Mouse (Mus musculus) megakaryocyte, adult 5-6 weeks (primary cell): ENCODE results near the gene Rrn3. TPM values are rescaled to one million over a fixed set of nuclear protein-coding genes. Genes with fewer than 3 reads are reported as not detected.
"Not testable (repeated sequence)": the region's sequence is repeated elsewhere in the genome, so short reads cannot be mapped to it uniquely, and the experiment has no call there.

ENCODE experiments used
- ATAC-seq: 2 replicates; pipeline ENCODE4 v1.8.0; 2016; ENCODE audit warnings: mild to moderate bottlenecking, inconsistent platforms; ENCODE audit not compliant: poor library complexity, severe bottlenecking
- total RNA-seq, 2 experiments: library from RNA; stranded (forward) in 1 of 2; stranded (reverse) in 1 of 2; fragments of 153-499, 151-499 nt in 1 of 2; fragments of 221-1000, 200-1000 nt in 1 of 2; gene quantifications; 2 replicates each; pipeline versions ENCODE4 v1.2.3 to v1.2.4; 2015 to 2017

Rrn3 gene
- total RNA-seq, 2 experiments from 2014 or later = 16.3 to 26.3 TPM

- ATAC-seq = no peak
These were observed 708 bp downstream of the Rrn3 start for GRCm38 (mm10) chr16:13781216-13781615.

- no peak for ATAC-seq
These were observed 5.4 kb downstream of the Rrn3 start for GRCm38 (mm10) chr16:13785932-13786331.

- ATAC-seq = not testable (repeated sequence)
These were observed 12.9 kb downstream of the Rrn3 start for GRCm38 (mm10) chr16:13793441-13793840.

DNA sequence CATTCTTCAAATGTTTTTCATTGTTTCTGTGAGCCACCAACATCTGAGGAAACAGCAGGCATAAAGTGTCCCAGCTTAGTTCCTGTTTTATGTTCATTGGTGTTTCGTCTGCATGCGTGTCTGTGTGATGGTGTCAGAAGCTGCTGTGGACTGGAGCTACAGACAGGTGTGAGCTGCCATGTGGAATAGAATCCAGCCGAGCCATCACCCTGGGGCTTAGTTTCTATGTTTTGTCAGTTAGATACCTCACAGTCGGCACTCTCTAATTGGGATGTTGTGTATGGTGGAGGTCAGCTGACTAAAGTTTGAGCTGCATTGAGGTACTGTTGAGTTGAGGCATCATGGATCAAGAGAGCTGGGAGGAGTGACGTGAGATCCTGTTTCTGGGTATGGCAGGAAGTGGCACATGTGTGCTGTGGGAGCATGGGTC is 16.3 kb downstream of the Rrn3 start:
- peak; percentile 77 for ATAC-seq

GRCm38 (mm10) chr16:13801231-13801630 is 20.7 kb downstream of the Rrn3 start:
- ATAC-seq = no peak

GRCm38 (mm10) chr16:13804666-13805065 is 24.2 kb downstream of the Rrn3 start:
- no peak for ATAC-seq

DNA sequence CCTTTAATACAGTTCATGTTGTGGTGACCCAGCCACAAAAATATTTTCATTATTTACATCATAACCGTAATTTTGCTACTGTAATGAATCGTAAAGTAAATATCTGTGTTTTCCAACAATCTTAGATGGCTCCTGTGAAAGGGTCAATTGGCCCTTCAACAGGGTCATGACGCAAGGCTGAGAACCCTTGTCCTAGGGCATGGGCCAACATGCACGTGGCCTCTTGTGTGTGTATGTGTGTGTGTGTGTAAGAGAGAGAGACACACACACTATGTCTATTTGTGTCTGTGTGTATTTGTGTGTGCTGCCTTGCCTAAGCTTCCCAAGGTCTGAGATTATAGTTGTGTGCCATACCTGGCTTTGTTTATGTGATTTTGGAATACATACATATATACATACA is 27.1 kb downstream of the Rrn3 start:
- ATAC-seq = no peak

DNA sequence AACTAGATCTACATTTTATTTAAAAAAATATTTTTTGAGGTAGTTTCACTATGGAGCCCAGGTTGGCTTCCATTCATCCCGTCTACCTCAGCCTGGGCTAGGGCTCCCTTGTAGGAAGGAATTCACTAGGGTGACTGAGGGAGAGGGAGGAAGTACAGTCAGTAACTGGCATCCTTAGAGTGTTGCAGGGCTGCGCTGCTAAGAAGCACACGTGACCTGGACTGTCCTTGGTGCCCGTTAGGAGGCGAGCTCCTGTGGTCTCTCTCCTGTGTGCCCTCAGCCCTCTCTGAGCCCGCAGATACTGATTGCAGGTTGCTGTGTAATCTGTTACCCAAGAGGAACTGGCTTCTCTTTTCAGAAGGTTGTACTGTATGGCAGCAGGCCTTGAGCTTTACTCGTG is 27.9 kb downstream of the Rrn3 start:
- peak; percentile 84 for ATAC-seq

DNA sequence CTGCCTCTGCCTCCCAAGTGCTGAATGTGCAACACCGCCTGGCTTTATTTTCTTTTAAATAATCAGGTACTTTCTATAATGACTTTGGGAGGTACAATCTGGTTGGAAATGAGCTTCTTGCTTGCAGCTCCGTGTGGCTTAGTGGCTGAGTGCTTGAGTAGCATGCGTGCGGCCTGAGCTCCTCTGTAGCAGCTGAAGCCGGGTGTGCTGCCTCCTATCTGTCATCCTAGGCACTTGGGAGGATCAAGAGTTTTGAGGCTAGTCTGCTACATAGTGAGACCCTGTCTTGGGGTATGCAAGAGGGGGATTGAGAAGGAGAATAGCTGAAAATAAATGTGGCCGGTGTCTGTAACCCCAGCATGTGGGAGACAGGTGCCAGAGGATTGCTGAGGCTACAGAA is 31.6 kb downstream of the Rrn3 start:
- ATAC-seq = no peak

GRCm38 (mm10) chr16:13813200-13813599 is 32.7 kb downstream of the Rrn3 start:
- ATAC-seq = no peak

- peak; percentile 92 for ATAC-seq
These were observed 38.3 kb downstream of the Rrn3 start, which contains the start of gene Ntan1 for GRCm38 (mm10) chr16:13818560-13819393. TSS of gene Ntan1 (plus strand) at chr16:13818845.

DNA sequence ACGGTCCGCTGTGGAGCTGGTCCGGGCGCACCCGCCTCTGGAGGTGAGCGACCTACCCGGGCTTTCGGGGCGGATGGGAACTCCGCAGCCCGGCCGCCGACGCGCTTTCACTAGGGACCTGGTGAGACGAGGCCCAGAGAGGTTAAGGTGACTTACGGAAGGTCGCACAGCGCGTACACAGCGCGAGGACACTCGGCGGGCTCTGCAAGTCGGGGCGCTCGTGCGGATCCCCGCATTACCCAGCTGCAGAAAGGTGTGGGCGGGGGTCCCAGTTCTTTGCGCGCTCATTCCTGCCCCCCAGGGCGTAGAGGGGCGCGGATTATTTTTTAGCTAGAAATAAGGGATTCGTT is 38.9 kb downstream of the Rrn3 start:
- no peak; the same call in 1 of the 2 replicates for ATAC-seq

- no peak for ATAC-seq
These were observed 39.4 kb downstream of the Rrn3 start for GRCm38 (mm10) chr16:13819806-13820500.

DNA sequence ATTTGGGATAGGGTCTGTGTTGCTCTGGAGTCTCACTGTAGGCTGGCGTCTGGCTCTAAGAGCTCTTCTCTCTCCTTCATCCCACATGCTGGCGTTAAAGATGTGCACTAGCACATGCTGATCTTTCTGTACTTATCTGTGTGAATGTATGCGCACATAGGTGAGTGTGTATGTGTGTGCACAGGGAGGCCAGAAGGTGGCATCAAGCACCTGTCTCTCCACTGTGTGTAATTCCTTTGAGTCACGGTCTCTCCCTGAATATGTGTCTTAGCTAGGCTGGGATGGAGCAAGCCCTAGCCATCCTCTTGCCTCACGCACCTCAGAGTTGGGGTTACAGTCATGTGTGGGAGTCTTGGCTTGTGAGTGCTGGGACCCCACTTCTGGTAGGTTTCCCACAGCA is 40.3 kb downstream of the Rrn3 start:
- ATAC-seq = no peak

GRCm38 (mm10) chr16:13825781-13826490 is 45.4 kb downstream of the Rrn3 start:
- ATAC-seq = no peak

DNA sequence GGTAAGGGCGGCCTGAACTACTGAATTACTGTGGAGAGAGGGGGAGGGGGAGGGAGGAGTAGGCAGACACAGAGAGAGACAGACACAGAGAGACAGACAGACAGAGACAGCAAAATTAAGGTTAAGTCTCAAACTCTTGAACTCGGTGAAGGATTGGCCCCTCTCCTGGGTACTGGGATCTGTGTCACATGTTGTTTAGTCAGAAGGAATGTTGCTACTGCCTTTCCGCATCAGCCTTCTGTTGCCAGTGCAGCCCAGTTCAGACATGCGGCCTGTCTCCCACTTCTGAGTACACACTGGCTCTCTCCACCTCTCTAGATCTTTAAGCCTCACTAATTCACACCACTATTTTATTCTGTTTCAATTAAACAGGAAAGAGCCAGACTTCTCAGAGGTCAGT is 46.0 kb downstream of the Rrn3 start:
- no peak for ATAC-seq

DNA sequence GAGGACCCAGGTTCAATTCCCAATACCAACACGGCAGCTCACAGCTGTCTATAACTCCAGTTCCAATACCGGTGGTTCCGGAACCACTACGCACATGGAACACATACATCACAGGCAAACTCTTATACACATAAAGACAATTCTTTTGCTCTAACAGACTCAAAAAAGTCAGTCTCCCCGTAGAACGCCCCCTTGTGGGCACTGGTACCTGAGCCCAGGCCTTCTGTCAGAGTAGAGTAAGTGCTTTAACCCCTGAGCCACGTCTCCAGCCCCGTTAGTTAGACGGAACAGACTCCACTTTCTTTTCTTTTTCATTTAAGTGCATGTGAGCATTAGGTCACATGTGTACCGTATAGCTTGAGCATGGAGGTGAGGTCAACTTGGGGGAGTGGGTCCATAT is 49.9 kb downstream of the Rrn3 start:
- no peak for ATAC-seq

GRCm38 (mm10) chr16:13831606-13832005 is 51.1 kb downstream of the Rrn3 start:
- no peak for ATAC-seq

GRCm38 (mm10) chr16:13834382-13834781 is 53.9 kb downstream of the Rrn3 start:
- ATAC-seq = no peak

- ATAC-seq = no peak
These were observed 59.5 kb downstream of the Rrn3 start for GRCm38 (mm10) chr16:13840056-13840455.

- ATAC-seq = no peak
These were observed 60.4 kb downstream of the Rrn3 start for GRCm38 (mm10) chr16:13840956-13841355.

DNA sequence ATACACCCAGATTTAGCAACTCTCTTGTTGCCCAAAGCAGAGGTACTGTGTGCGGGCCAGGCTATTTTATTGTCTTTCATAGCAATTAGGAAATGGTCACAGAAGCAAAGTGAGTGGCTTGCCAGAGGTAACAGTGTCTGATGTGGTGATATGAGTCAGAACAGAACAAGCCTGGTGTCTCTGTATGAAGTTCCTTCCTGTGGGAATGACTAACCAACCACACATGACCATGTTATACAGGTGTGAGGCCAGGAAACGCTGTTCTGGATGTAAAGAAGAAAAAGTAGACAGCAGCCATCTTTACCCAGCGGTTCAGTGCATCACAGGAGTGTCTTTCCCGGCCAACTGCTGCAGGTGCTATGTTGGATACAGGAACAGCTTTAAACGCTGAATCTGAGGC is 64.5 kb downstream of the Rrn3 start:
- ATAC-seq = no peak
